Mouse (Mus musculus) neural tube, embryonic 12.5 days (tissue): ENCODE measurements at regions not wholly inside any gene's neighbourhood (a gene's known extent, or its start where the extent isn't known, plus 50 kb on each side); places are given as distances from the start of the nearest gene placed in this dataset.

Source experiments
- ATAC-seq: fragments of 200-750 bp; cut with Nextera tagmentation; 2 replicates; pipeline ENCODE4 v1.8.0; 2017; ENCODE audit warnings: low read depth, mild to moderate bottlenecking, moderate TSS enrichment, moderate library complexity; ENCODE audit not compliant: low FRiP score
- H3K27ac ChIP-seq: fragments of 300-500 bp; sonication (generic); 2 replicates; pipeline ENCODE4 v1.5.1; 2016
- H3K27me3 ChIP-seq: fragments of 300-500 bp; sonication (generic); replicated peaks from 2 replicates; pipeline ENCODE4 v1.6.1; 2016; ENCODE audit warnings: mild to moderate bottlenecking
- H3K36me3 ChIP-seq: fragments of 300-500 bp; sonication (generic); 2 replicates; pipeline ENCODE4 v1.6.1; 2016; ENCODE audit warnings: mild to moderate bottlenecking
- H3K4me1 ChIP-seq: fragments of 300-500 bp; sonication (generic); 2 replicates; pipeline ENCODE4 v1.6.1; 2016
- H3K4me2 ChIP-seq: fragments of 300-500 bp; sonication (generic); replicated peaks from 2 replicates; pipeline ENCODE4 v1.6.1; 2016; ENCODE audit warnings: mild to moderate bottlenecking
- H3K4me3 ChIP-seq: fragments of 300-500 bp; sonication (generic); 2 replicates; pipeline ENCODE4 v1.5.1; 2016
- H3K9ac ChIP-seq: fragments of 300-500 bp; sonication (generic); 2 replicates; pipeline ENCODE4 v1.6.1; 2016; ENCODE audit warnings: mild to moderate bottlenecking
- H3K9me3 ChIP-seq: fragments of 300-500 bp; sonication (generic); 2 replicates; pipeline ENCODE4 v1.6.1; 2016; ENCODE audit warnings: mild to moderate bottlenecking
- WGBS: fragments of 180-500 bp; shearing (Covaris S2); methylation state at CpG from one replicate; pipeline ENCODE4 v1.1.7; 2016; 5-methylcytosine and 5-hydroxymethylcytosine counted together

GRCm38 (mm10) chr7:145029622-145030021 is 89.9 kb upstream of the Ccnd1 start:
- Histone ChIP-seq H3K4me2 (no peak overlapping the region), H3K27me3 (peaks cover 10% of the 10 kb centered on the region; the same call in 1 of the 2 replicates), H3K9ac (no peak overlapping the region), H3K27ac (no peak overlapping the region), H3K4me3 (no peak overlapping the region), H3K9me3 (no peaks in the 10 kb centered on the region), H3K36me3 (no peaks in the 10 kb centered on the region), H3K4me1 (peaks cover 20% of the 10 kb centered on the region)
- ATAC-seq = no peak
- 93% methylated on average over 4 of the region's 4 CpGs for WGBS

DNA sequence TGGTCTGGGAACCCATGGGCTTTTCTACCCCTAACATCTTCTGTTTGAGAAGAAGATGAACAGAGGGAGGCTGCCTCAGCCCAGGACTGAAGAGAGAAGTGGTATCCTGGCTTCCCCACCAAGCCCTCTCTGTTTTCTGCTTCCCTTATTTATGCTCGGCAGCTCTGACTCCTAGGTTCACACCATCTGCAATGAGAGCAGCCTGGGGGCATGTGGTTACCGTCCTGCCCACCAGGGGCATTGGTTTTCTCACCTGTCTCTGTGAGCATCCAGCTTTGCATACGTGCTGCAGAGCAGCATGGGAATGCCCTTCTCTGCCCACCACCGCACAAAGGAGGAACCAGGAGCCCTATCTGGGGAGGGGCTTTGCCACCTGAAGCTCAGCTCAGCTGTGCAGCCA is 89.4 kb upstream of the Ccnd1 start:
- no peaks in the 10 kb centered on the region for H3K36me3 ChIP-seq
- no peak overlapping the region for H3K27ac ChIP-seq
- ATAC-seq = no peak
- WGBS = 52% methylated on average over 4 of the region's 4 CpGs
- peaks cover 10% of the 10 kb centered on the region; the same call in 1 of the 2 replicates for H3K27me3 ChIP-seq
- H3K9ac ChIP-seq = no peak overlapping the region
- no peaks in the 10 kb centered on the region for H3K9me3 ChIP-seq
- no peak overlapping the region for H3K4me3 ChIP-seq
- peaks cover 20% of the 10 kb centered on the region for H3K4me1 ChIP-seq
- H3K4me2 ChIP-seq = no peak overlapping the region

- Histone ChIP-seq H3K4me2 (no peak overlapping the region), H3K9me3 (no peaks in the 10 kb centered on the region), H3K27me3 (peaks cover 7% of the 10 kb centered on the region; the same call in 1 of the 2 replicates), H3K4me1 (peaks cover 18% of the 10 kb centered on the region), H3K9ac (no peak overlapping the region), H3K36me3 (no peaks in the 10 kb centered on the region), H3K27ac (no peak overlapping the region), H3K4me3 (no peak overlapping the region)
- 70% methylated on average over 4 of the region's 4 CpGs for WGBS
- ATAC-seq = no peak
Measured at GRCm38 (mm10) chr7:145027061-145027460, 87.3 kb upstream of the Ccnd1 start.

GRCm38 (mm10) chr7:145026014-145026285 is 86.2 kb upstream of the Ccnd1 start:
- Histone ChIP-seq H3K4me3 (no peak overlapping the region), H3K4me2 (no peak overlapping the region), H3K4me1 (peaks cover 8% of the 10 kb centered on the region), H3K9ac (no peak overlapping the region), H3K36me3 (no peaks in the 10 kb centered on the region), H3K27ac (no peak overlapping the region), H3K27me3 (0 out of 2 replicates have a peak, but pooled peaks cover 4% of the 10 kb centered on the region), H3K9me3 (no peaks in the 10 kb centered on the region)
- WGBS = 97% methylated on average over 5 of the region's 5 CpGs
- ATAC-seq = no peak

DNA sequence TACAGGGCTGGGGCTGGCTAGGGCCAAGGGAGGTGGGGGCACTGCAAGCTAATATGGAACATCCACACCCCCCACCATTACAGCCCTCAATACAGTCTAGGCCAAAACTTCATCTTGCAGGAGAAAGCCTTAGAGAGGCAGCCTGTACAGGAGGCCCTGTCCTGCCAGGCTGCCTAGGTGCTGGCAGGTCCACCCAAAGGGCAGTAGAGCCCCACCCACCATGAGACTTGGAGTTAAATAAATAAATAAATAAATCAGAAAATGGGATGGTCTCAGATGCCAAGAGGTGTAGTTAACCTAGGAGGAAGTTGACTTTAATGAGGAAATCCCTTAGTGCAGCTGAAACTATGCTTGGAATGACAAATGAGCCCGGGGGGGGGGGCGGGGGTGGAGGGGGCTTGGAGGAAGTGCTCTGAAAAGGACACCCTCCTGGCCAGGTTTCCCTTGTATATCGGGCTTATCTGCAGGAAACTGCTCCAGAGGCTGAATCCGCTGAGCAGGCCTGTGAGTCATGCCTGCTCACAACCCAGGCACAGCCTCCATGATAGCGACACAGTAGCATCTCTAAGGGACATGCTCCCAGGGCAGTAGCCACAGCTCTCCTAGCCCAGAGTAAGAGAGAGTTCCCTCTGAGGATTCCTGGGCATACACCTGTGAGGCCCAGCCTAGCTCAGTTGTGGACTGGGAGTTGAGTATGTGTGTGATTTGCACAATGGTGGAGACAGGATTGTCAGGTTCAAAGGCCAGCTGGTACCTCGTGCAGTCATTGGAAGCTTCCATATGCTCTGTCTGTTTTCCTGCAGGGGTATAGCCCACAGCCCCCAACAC is 85.7 kb upstream of the Ccnd1 start:
- Histone ChIP-seq H3K4me1 (peaks cover 4% of the 10 kb centered on the region), H3K27ac (no peak overlapping the region), H3K9me3 (no peaks in the 10 kb centered on the region), H3K4me2 (no peak overlapping the region), H3K27me3 (0 out of 2 replicates have a peak, but pooled peaks cover 4% of the 10 kb centered on the region), H3K9ac (no peak overlapping the region), H3K4me3 (no peak overlapping the region), H3K36me3 (no peaks in the 10 kb centered on the region)
- 74% methylated on average over 6 of the region's 6 CpGs for WGBS
- no peak for ATAC-seq

GRCm38 (mm10) chr7:145024651-145025050 is 84.9 kb upstream of the Ccnd1 start:
- Histone ChIP-seq H3K4me2 (no peak overlapping the region), H3K4me3 (no peak overlapping the region), H3K27me3 (0 out of 2 replicates have a peak, but pooled peaks cover under 1% of the 10 kb centered on the region), H3K27ac (no peak overlapping the region), H3K9ac (no peak overlapping the region), H3K4me1 (no peaks in the 10 kb centered on the region), H3K36me3 (no peaks in the 10 kb centered on the region), H3K9me3 (no peaks in the 10 kb centered on the region)
- WGBS = 89% methylated on average over 2 of the region's 2 CpGs
- no peak for ATAC-seq

- H3K27me3 ChIP-seq = no peaks in the 10 kb centered on the region
- H3K9ac ChIP-seq = no peak overlapping the region
- ATAC-seq = no peak
- no peak overlapping the region for H3K4me3 ChIP-seq
- peaks cover 14% of the 10 kb centered on the region for H3K4me1 ChIP-seq
- WGBS = 75% methylated on average over 2 of the region's 2 CpGs
- no peak overlapping the region for H3K27ac ChIP-seq
- H3K36me3 ChIP-seq = no peaks in the 10 kb centered on the region
- no peaks in the 10 kb centered on the region for H3K9me3 ChIP-seq
- no peak overlapping the region for H3K4me2 ChIP-seq
Measured at GRCm38 (mm10) chr7:145019137-145019536, 79.4 kb upstream of the Ccnd1 start.

DNA sequence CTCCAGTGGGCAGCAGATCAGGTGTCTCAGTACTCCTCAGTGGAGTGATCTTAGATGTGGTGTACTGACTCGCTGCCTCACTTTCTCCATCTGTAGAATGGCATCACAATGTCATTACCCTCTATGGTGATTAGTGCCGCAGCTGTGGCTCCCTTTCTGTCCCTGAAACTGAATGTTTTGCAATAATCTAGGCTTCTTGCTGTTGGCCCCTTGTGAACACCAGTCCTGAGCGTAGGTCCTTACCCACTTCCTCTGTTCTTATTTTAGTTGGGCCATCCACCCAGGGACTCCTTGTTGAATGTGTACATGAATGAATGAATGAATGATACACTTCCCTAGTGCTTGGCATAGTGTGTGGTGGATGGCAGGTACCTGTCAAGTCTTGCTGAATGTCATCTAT is 78.4 kb upstream of the Ccnd1 start:
- H3K27ac ChIP-seq = no peak overlapping the region
- H3K9ac ChIP-seq = no peak overlapping the region
- 93% methylated on average over 3 of the region's 3 CpGs for WGBS
- ATAC-seq = no peak
- no peaks in the 10 kb centered on the region for H3K36me3 ChIP-seq
- H3K4me1 ChIP-seq = peaks cover 14% of the 10 kb centered on the region
- H3K9me3 ChIP-seq = no peaks in the 10 kb centered on the region
- 0 out of 2 replicates have a peak, but pooled peaks cover 4% of the 10 kb centered on the region for H3K27me3 ChIP-seq
- no peak overlapping the region for H3K4me2 ChIP-seq
- H3K4me3 ChIP-seq = no peak overlapping the region

DNA sequence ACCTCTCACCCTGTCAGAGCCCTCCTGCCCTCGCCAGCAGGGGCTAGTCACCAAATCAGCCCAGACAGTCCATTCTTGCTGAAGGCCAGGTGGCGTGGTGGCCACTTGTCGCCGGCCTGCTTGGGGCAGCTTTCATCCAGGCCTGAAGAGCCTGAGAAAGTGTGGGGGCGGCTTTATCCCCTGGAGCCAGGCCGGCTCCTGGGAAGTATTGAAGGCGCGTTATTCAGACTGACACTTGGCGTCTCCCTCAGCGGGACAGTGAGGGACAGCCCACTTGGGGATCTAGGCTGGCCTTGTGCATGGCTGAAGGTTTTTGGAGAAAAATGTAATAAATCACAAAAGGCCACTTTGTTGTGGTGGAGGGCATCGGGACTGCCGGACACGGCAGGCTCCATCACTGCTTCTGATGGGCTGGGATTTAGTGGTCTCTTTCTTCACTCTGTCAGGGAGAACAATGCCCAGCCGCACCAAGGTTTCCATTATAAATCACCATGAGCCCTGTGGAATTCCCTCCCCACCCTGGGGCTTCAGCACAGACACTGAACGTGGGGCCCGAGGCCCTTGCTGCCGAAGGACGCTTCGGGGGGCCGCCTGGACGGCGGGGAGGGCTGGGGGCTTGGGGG is 75.8 kb upstream of the Ccnd1 start:
- no peak overlapping the region for H3K9ac ChIP-seq
- H3K36me3 ChIP-seq = no peaks in the 10 kb centered on the region
- peaks cover 14% of the 10 kb centered on the region for H3K4me1 ChIP-seq
- no peaks in the 10 kb centered on the region for H3K9me3 ChIP-seq
- H3K4me3 ChIP-seq = no peak overlapping the region
- 11% methylated on average over 22 of the region's 22 CpGs for WGBS
- H3K27me3 ChIP-seq = 0 out of 2 replicates have a peak, but pooled peaks cover 4% of the 10 kb centered on the region
- no peak overlapping the region; the same call in 1 of the 2 replicates for H3K27ac ChIP-seq
- H3K4me2 ChIP-seq = peak overlapping the region; percentile 14
- peak; percentile 73; the same call in 1 of the 2 replicates for ATAC-seq

DNA sequence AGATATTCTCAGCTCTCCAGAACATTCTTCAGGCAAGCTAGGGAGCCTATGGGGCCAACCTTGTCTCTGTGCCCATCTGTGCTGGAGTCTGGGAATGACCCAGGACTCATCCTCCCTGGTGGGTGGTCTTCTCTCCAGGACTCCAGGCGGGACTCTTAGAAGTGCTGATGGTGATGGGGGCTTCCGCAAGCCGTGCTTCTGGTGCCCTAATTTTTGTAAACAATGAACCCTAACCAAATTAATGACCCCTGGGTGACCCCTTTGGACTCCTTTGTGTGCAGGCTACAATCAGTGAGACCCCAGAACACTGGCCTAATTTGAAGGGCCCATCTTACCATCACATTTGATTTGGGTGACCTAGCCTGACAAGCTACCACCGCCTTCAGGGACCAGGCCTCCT is 71.0 kb upstream of the Ccnd1 start:
- Histone ChIP-seq H3K4me3 (no peak overlapping the region), H3K36me3 (no peaks in the 10 kb centered on the region), H3K9me3 (no peaks in the 10 kb centered on the region), H3K4me1 (peaks cover 8% of the 10 kb centered on the region), H3K27ac (no peak overlapping the region), H3K9ac (no peak overlapping the region), H3K27me3 (0 out of 2 replicates have a peak, but pooled peaks cover 4% of the 10 kb centered on the region), H3K4me2 (no peak overlapping the region)
- no peak for ATAC-seq
- WGBS = 49% methylated on average over 4 of the region's 4 CpGs

- WGBS = 69% methylated on average over 3 of the region's 3 CpGs
- H3K36me3 ChIP-seq = no peaks in the 10 kb centered on the region
- H3K4me1 ChIP-seq = 0 out of 2 replicates have a peak, but pooled peaks cover under 1% of the 10 kb centered on the region
- H3K4me3 ChIP-seq = no peak overlapping the region
- no peak for ATAC-seq
- H3K9ac ChIP-seq = no peak overlapping the region
- no peak overlapping the region for H3K4me2 ChIP-seq
- H3K27me3 ChIP-seq = 0 out of 2 replicates have a peak, but pooled peaks cover 4% of the 10 kb centered on the region
- H3K27ac ChIP-seq = no peak overlapping the region
- H3K9me3 ChIP-seq = no peaks in the 10 kb centered on the region
Measured at GRCm38 (mm10) chr7:145010004-145010403, 70.3 kb upstream of the Ccnd1 start.

DNA sequence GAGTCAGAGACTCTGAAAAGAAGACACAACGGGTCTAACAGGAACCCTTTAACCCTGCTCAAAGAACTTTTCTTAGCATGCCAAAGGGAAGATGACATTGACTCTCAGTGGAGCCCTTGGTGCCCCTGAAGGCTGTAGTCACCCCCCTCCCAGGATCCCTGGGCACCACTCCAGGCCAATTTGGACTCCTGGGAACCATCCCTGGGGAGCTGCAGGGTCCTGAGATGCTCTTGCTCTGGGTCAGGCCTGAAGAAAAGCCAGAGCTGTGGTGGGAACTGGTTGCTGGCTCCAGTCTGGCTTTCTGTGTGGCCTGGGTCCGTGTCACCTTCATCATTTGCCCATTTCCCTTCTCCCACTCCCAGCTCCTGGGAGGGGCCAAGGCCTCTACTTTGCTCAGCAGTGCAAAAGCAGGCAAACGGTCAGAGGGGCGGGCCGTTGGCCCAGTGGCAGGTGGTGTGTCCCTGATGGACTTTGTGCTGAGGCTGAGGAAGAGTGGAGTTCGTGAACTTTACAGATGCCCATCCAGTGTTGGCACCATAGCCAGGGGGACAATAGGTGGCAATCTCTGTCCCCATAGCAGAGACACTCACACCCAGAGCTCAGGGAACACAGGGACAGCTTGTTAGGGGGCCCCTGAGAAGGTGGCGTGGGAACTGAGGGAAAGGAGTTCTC is 69.1 kb upstream of the Ccnd1 start:
- Histone ChIP-seq H3K36me3 (no peaks in the 10 kb centered on the region), H3K4me2 (no peak overlapping the region), H3K9me3 (no peaks in the 10 kb centered on the region), H3K27ac (no peak overlapping the region), H3K4me3 (no peak overlapping the region), H3K9ac (no peak overlapping the region), H3K4me1 (no peaks in the 10 kb centered on the region), H3K27me3 (0 out of 2 replicates have a peak, but pooled peaks cover 4% of the 10 kb centered on the region)
- no peak for ATAC-seq
- WGBS = 69% methylated on average over 7 of the region's 7 CpGs
